Mouse (Mus musculus): ENCODE data around the gene Rnf166. TPM values are rescaled to one million over a fixed set of nuclear protein-coding genes. Genes with fewer than 3 reads are reported as not detected.
A peak's percentile ranks its signal among the peaks of the same experiment; 100 is the strongest.

Rnf166 gene
- polyA plus RNA-seq, 1 experiment from 2014 or later = 17.3 TPM

DNA sequence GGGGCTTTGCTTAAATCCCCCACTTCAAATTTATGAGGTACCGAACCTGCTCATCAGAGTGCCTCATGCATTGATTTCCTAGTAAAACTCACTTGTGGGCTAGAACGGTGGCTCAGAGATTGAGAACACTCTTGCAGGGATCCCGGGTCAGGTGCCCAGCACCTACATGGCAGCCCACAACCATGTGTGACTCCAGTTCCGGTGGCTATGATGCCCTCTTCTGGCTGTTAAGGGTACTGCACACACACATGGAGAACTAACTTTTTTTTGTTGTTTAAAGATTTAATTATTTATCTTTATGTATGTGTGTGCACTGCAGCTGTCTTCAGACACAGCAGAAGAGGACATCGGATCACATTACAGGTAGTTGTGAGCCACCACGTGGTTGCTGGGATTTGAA, 40.5 kb downstream of the Rnf166 start:
- no peak for ATAC-seq
- Histone ChIP-seq H3K36me3 (peaks cover 48% of the 10 kb centered on the region), H3K4me3 (no peak overlapping the region), H3K4me1 (peaks cover 50% of the 10 kb centered on the region), H3K27me3 (replicated peaks) (peaks cover 3% of the 10 kb centered on the region; the same call in 1 of the 2 replicates), H3K9ac (no peak overlapping the region), H3K4me2 (no peak overlapping the region), H3K9me3 (replicated peaks) (0 out of 2 replicates have a peak, but pooled peaks cover 3% of the 10 kb centered on the region), H3K27ac (no peak overlapping the region)
- 80% methylated on average over 6 of the region's 6 CpGs for WGBS (ENCODE audit: insufficient replicate concordance)

DNA sequence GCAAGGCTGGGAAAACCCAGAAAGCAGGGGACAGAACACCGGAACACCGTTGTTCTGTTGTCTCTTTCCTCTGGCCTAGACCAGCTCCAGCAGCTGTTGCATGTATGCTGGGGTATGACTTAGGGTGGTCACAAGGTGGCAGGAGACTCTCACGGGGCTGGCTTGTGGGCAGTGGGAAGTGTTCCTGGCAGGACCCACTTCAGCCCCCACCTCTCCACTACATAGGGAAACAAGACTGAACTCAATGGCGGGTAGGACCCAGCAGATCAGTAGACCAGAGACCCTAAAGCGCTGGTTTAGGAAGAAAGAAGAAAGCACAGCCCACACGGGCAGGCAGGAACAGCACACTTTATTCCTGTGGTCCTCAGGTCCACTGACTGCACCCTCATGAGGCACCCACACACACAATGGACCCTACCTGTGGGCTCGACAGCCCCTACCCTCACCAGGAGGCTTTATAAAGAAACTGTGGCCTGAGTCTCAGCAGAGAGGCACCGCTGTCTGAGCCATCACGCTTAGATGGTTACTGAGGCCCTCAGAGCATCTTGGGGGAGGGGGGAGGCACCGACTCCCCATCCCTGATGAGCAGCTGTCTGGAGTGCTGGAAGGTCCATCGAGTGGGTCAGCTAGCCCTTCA, 42.5 kb downstream of the Rnf166 start:
- Histone ChIP-seq H3K4me3 (no peak overlapping the region), H3K27ac (0 out of 2 replicates have a peak overlapping the region, but pooled peaks have one; percentile 68), H3K27me3 (replicated peaks) (peaks cover 3% of the 10 kb centered on the region; the same call in 1 of the 2 replicates), H3K9ac (no peak overlapping the region), H3K36me3 (peaks cover 40% of the 10 kb centered on the region), H3K4me1 (peaks cover 49% of the 10 kb centered on the region), H3K9me3 (replicated peaks) (0 out of 2 replicates have a peak, but pooled peaks cover 3% of the 10 kb centered on the region), H3K4me2 (peak overlapping the region; percentile 90)
- peak; percentile 30; the same call in 1 of the 2 replicates for ATAC-seq
- WGBS (ENCODE audit: insufficient replicate concordance) = 57% methylated on average over 11 of the region's 11 CpGs

DNA sequence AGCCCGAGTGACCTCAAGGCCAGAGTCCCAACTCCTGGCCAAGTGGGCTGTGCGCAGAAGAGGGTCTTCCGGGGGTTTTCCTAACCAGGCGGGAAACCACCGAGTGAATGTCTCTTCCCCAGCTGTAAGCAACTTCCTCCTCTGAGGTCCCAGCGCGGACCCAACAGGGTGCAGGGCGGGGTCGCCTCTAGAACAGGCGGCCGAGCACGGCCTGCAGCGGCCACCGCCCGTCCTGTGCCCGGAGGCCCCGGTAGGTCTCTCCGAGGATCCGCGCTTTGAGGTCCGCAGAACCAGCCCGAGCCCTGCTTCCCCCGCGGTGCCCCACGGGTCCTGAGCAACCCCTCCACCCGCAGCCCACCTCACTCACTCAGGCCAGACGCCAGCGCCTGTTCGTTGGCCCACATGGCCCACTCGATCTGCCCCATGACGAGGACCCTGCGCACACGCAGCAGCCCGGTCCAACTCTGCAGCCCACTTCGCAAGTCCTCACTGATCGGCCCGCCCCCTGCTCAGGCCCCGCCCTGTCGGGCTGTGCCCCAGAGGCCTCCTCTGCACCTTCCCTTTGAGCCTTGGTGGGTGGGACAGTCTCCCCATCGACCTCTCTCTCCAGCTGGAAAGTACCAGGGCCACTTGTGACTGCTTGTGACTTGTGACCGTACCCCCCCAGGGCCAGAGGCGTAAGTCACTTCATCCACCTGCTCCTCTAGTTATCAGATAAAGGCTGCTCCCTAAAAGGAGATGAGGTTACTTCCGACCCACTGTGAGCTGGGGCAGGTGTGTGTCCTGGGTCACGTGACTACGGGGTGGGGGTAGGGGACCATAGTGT, 43.2 kb downstream of the Rnf166 start, which contains the start of gene Cyba:
Cyba (minus strand) TSS at position 488 of the 826 bp plus-strand sequence.
- Histone ChIP-seq H3K27ac (peak within 1 kb of the TSS; percentile 68), H3K27me3 (replicated peaks) (peaks cover 3% of the 10 kb centered on the region; the same call in 1 of the 2 replicates), H3K9ac (peak within 1 kb of the TSS; percentile 67), H3K4me2 (peak within 1 kb of the TSS; percentile 90), H3K9me3 (replicated peaks) (0 out of 2 replicates have a peak, but pooled peaks cover 3% of the 10 kb centered on the region), H3K36me3 (peaks cover 40% of the 10 kb centered on the region), H3K4me1 (peaks cover 42% of the 10 kb centered on the region), H3K4me3 (peak within 1 kb of the TSS; percentile 63)
- peak; percentile 75 for ATAC-seq
- WGBS (ENCODE audit: insufficient replicate concordance) = 1% methylated on average over 45 of the region's 45 CpGs

DNA sequence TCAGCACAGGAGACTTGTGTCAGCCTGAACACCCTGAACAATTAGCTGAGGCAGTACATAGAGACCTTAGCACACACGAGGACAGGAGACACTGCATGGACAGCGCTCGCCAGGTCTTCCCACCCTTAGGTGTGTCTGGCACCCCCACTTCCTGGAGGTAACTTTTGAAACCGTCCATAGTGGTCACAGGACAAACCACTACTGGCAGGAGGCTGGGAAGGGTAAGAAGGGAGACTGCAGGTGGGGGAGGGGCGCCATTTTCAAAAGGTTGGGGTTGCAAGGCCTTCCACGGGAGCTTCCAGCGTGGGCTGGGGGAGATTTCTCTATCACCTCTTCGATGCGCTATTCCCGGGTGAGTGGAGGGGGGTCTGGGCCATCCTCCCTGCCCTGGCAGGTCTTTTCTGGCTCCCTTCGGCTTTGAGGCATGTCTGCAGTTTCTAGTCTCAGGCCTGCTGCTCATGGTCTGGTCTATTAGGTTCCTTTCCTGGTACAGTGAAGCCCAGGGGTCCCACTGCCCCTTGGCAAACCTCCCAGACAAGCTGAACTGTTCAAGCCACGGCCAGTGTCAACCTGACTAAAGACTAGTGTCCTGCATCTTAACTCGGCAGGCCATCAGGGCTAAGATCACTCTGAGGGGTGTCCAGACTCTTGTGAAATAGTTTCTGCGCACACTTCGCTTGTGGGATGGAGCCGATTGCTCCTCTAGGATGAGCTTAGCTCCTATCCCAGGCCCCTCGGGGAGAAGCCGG, 44.0 kb downstream of the Rnf166 start:
- Histone ChIP-seq H3K27ac (peak overlapping the region; percentile 68), H3K4me1 (peaks cover 40% of the 10 kb centered on the region), H3K4me3 (peak overlapping the region; percentile 63), H3K36me3 (peaks cover 38% of the 10 kb centered on the region), H3K9me3 (replicated peaks) (0 out of 2 replicates have a peak, but pooled peaks cover 3% of the 10 kb centered on the region), H3K27me3 (replicated peaks) (peaks cover 3% of the 10 kb centered on the region; the same call in 1 of the 2 replicates), H3K4me2 (peak overlapping the region; percentile 90), H3K9ac (peak overlapping the region; percentile 67)
- WGBS (ENCODE audit: insufficient replicate concordance) = 19% methylated on average over 18 of the region's 18 CpGs
- no peak for ATAC-seq

DNA sequence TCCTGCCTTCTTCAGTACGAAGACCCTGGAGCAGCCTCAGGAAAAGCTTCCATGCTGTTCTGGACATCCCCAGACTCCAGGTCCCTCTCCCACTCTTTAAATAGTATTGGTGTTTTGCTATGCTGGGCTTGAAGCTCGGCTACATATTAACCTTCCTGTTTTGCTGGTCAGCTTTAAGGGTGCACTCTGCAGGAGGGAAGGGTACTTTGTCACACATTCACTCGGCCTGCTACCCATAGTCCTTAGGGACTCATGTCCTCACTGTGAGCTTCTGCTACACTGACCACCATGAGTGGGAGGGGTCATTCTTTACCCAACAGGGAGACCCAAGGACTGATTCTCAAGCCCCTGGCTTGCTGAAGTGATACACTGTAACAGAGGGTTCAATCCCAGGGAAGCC, 45.2 kb downstream of the Rnf166 start:
- WGBS (ENCODE audit: insufficient replicate concordance) = 67% methylated on average over 3 of the region's 3 CpGs
- Histone ChIP-seq H3K9ac (no peak overlapping the region), H3K4me1 (peaks cover 40% of the 10 kb centered on the region), H3K36me3 (peaks cover 26% of the 10 kb centered on the region), H3K4me2 (peak overlapping the region; percentile 90; the same call in 1 of the 2 replicates), H3K9me3 (replicated peaks) (0 out of 2 replicates have a peak, but pooled peaks cover 3% of the 10 kb centered on the region), H3K27ac (0 out of 2 replicates have a peak overlapping the region, but pooled peaks have one; percentile 3), H3K27me3 (replicated peaks) (peaks cover 3% of the 10 kb centered on the region; the same call in 1 of the 2 replicates), H3K4me3 (no peak overlapping the region)
- no peak for ATAC-seq

DNA sequence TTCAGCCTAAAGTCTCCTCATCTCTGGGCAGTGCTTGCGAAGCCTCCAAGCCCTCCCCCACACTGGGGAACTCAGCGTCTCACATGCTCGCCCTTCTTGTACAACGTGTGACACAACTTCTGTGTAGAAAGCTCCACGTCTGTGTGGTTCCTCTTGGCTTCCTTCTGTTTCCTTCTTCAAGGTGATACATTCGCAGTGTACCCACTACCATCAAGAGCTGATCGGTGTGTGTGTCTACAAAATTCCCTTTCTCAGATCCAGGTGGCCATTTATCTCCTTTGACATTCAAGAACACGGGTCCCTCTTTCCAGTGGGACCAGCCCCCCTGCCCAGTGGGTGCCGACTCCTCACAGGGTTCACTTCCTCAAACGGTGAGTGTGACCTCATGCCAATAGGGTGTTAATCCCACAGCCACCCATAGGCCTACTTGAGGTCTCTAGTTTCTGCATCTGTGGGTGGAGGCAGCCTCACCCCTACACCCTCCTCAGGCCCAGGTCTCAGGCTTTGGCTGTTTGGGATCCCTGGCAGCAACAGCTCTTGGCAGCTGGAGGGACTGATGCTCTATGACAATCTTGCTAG, 45.7 kb downstream of the Rnf166 start:
- Histone ChIP-seq H3K4me2 (no peak overlapping the region), H3K9ac (no peak overlapping the region), H3K4me1 (peaks cover 40% of the 10 kb centered on the region), H3K27ac (0 out of 2 replicates have a peak overlapping the region, but pooled peaks have one; percentile 3), H3K4me3 (no peak overlapping the region), H3K36me3 (peaks cover 23% of the 10 kb centered on the region), H3K27me3 (replicated peaks) (peaks cover 3% of the 10 kb centered on the region; the same call in 1 of the 2 replicates), H3K9me3 (replicated peaks) (no peaks in the 10 kb centered on the region)
- ATAC-seq = no peak
- whole genome bisulfite sequencing (ENCODE audit: insufficient replicate concordance) = 58% methylated on average over 10 of the region's 10 CpGs

DNA sequence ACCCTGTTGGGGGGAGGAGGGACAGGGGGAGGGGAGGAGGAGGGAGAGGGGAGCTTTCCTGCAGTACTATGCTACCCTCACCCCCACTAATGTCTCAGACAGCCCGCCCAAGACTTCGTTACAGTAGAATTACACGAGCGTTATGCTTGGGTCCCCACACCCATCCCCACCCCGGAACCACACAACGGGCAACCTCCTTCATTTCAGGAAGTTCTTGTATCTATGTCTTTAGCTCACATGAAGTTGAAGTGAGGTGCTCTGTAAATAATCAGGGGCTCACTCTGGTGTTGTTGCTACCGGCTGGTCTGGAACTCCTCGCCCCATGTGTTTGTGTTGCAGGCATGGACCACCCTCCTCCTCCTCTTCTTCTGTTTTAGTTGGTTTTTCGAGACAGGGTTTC, 47.7 kb downstream of the Rnf166 start:
- no peaks in the 10 kb centered on the region for H3K9me3 ChIP-seq (replicated peaks)
- no peak for ATAC-seq
- H3K27ac ChIP-seq = no peak overlapping the region
- H3K27me3 ChIP-seq (replicated peaks) = no peaks in the 10 kb centered on the region; the same call in 1 of the 2 replicates
- H3K36me3 ChIP-seq = peaks cover 12% of the 10 kb centered on the region; the same call in 1 of the 2 replicates
- peaks cover 33% of the 10 kb centered on the region for H3K4me1 ChIP-seq
- WGBS (ENCODE audit: insufficient replicate concordance) = 62% methylated on average over 9 of the region's 9 CpGs
- no peak overlapping the region for H3K9ac ChIP-seq
- H3K4me2 ChIP-seq = no peak overlapping the region
- H3K4me3 ChIP-seq = no peak overlapping the region

DNA sequence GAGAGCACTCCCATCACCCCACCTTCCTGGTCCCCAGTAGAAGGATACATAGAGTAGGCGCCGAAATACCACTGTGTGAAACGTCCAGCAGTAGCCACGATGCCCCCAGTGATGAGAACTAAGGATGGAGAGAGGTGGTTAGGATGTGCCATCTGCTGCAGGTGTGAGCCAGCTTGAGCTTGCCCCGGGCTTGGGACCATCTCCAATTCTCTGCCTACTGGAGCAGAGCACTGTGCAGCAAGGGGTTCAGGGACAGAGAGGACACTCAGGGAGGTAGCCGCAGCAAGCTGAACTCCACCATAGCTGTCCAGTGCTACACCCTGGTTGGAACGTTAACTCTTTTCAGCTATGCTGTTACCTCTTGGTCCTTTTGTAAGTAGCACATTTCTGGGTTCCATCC, 48.3 kb downstream of the Rnf166 start:
- no peaks in the 10 kb centered on the region for H3K9me3 ChIP-seq (replicated peaks)
- no peak overlapping the region for H3K9ac ChIP-seq
- peaks cover 27% of the 10 kb centered on the region for H3K4me1 ChIP-seq
- WGBS (ENCODE audit: insufficient replicate concordance) = 77% methylated on average over 7 of the region's 7 CpGs
- no peaks in the 10 kb centered on the region; the same call in 1 of the 2 replicates for H3K27me3 ChIP-seq (replicated peaks)
- H3K27ac ChIP-seq = no peak overlapping the region
- no peak overlapping the region for H3K4me3 ChIP-seq
- no peak for ATAC-seq
- H3K36me3 ChIP-seq = peaks cover 12% of the 10 kb centered on the region; the same call in 1 of the 2 replicates
- no peak overlapping the region for H3K4me2 ChIP-seq

DNA sequence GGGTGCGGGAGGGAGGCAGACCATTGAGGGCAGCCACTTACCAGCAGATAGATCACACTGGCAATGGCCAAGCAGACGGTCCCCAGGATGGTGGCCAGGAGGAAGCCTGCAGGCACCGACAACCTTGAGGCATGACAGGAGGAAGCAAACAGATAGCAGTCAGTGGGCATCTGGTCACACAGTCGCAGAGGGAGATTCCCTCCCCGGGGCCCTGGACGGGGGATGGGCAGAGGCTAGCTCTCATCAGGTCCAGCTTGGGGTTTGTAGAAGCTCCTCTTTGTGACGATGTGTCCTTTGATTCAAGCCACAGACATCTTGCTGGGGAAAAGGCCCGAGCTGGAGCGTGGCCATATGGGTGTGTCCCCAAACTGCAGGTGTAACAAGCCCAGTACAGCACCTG, 49.7 kb downstream of the Rnf166 start:
- no peak overlapping the region for H3K9ac ChIP-seq
- WGBS (ENCODE audit: insufficient replicate concordance) = 41% methylated on average over 9 of the region's 9 CpGs
- ATAC-seq = no peak

DNA sequence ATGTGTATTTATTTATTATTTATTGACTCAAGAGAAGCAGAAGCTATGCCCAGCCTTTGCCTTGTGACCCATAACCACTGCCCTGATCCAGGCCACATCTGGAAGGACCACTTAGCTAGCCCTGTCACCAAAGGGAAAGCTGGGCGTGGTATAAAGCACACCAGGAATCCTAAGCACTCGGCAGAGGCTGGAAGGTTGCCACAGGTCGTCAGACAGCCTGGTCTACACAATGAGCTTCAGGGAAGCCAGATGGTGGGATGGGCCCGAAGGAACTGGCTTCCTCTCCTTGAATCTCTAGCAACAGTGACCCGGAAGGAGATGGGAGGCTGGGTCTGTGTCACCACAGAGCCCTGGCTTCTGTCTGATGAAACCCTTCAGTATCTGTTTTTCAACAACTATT, 52.2 kb downstream of the Rnf166 start:
- ATAC-seq = no peak
- H3K36me3 ChIP-seq = peaks cover 17% of the 10 kb centered on the region
- WGBS (ENCODE audit: insufficient replicate concordance) = 63% methylated on average over 5 of the region's 5 CpGs
- H3K27ac ChIP-seq = no peak overlapping the region
- no peak overlapping the region for H3K4me2 ChIP-seq
- H3K9ac ChIP-seq = no peak overlapping the region
- no peaks in the 10 kb centered on the region for H3K9me3 ChIP-seq (replicated peaks)
- no peaks in the 10 kb centered on the region for H3K27me3 ChIP-seq (replicated peaks)
- 0 out of 2 replicates have a peak, but pooled peaks cover 5% of the 10 kb centered on the region for H3K4me1 ChIP-seq
- H3K4me3 ChIP-seq = no peak overlapping the region

More for the DNA sequence above, 49.7 kb downstream of the Rnf166 start:
- Histone ChIP-seq H3K36me3 (peaks cover 12% of the 10 kb centered on the region; the same call in 1 of the 2 replicates), H3K4me2 (no peak overlapping the region), H3K9me3 (replicated peaks) (no peaks in the 10 kb centered on the region), H3K4me1 (peaks cover 18% of the 10 kb centered on the region), H3K27me3 (replicated peaks) (no peaks in the 10 kb centered on the region), H3K4me3 (no peak overlapping the region), H3K27ac (no peak overlapping the region)

DNA sequence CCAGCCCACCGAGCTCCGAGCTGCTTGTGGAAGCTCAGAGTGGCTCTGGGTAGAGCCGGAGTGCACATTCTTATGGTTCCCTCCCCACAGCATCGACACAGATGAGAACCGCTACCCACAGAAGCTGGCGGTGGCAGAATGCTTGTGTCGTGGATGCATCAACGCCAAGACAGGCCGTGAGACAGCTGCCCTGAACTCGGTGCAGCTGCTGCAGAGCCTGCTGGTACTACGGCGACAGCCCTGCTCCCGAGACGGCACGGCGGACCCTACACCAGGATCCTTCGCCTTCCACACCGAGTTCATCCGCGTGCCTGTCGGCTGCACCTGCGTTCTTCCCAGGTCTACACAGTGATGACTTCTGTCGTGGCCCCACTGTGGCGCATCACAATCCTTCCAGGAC, 52.6 kb downstream of the Rnf166 start:
- 80% methylated on average over 24 of the region's 24 CpGs for WGBS (ENCODE audit: insufficient replicate concordance)

More for the DNA sequence above, 52.6 kb downstream of the Rnf166 start:
- H3K4me2 ChIP-seq = no peak overlapping the region
- no peak overlapping the region for H3K4me3 ChIP-seq
- no peak for ATAC-seq
- no peaks in the 10 kb centered on the region for H3K9me3 ChIP-seq (replicated peaks)
- no peak overlapping the region for H3K9ac ChIP-seq
- H3K4me1 ChIP-seq = 0 out of 2 replicates have a peak, but pooled peaks cover 5% of the 10 kb centered on the region
- H3K27me3 ChIP-seq (replicated peaks) = no peaks in the 10 kb centered on the region
- H3K36me3 ChIP-seq = peaks cover 21% of the 10 kb centered on the region
- no peak overlapping the region for H3K27ac ChIP-seq
